Mouse (Mus musculus): ENCODE data around the gene Kazn.

The Kazn gene

GRCm38 (mm10) chr4:142057529-142058216 lies 181.5 kb downstream of the Kazn start:
- peak in 1 of 2 experiments; percentile 47 for DNase-seq (ENCODE audit: low spot score in 2 of 2)

DNA sequence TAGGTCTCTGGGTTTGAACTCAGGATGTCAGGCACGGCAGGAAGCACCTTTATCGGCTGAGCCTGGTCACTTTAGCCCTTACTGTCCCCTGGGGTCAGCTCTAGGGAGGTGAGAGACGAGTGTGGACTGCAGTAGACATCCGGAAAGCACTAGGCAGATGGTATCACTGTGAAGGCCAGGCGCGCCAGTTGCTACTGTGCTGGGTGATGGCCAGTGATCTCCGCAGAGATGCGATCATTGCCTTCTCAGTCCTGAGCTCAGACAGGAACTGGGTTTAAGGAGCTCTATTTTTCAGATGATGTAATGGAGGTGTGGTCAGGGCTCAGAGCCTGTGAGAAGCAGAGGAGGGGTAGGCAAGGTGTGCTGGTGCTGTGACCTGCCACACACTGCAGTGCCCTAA lies 183.6 kb downstream of the Kazn start:
- no peak for DNase-seq (ENCODE audit: low spot score in 2 of 2)

GRCm38 (mm10) chr4:142054580-142054979 lies 184.6 kb downstream of the Kazn start:
- DNase-seq (ENCODE audit: low spot score in 2 of 2): no peak

- DNase-seq (ENCODE audit: low spot score in 2 of 2): no peak
Measured at GRCm38 (mm10) chr4:142053661-142054448, 185.3 kb downstream of the Kazn start.

DNA sequence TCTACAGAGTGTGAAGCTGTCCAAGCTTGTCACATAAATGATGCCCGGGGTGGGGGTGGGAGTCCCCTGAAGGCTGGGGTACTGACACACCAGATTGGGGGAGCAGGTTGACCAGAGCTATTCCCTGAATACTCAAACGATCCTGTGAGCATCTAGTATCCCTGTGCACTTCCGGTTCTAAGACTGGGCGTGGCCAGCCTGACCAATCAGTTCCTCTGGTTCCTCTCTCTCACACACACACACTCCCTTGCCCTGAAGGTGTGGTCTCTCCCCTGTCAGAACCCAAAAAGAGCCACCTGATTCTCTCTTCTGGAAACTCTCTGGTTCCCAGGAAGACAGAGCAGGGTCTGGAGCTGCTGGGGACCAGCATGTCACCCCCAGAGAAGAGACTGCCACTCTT lies 185.9 kb downstream of the Kazn start:
- DNase-seq (ENCODE audit: low spot score in 2 of 2): no peak

- DNase-seq (ENCODE audit: low spot score in 2 of 2): no peak
Measured at GRCm38 (mm10) chr4:142052391-142053132, 186.6 kb downstream of the Kazn start.

Measured in urinary bladder, postnatal 4 days (tissue).